Mouse (Mus musculus): Measurements from ENCODE around the gene Igflr1. TPM values are rescaled to one million over a fixed set of nuclear protein-coding genes. Genes with fewer than 3 reads are reported as not detected.
A peak's percentile ranks its signal among the peaks of the same experiment; 100 is the strongest.

The Igflr1 gene
- total RNA-seq, 2 experiments from 2014 or later = 0.50 to 0.77 TPM

DNA sequence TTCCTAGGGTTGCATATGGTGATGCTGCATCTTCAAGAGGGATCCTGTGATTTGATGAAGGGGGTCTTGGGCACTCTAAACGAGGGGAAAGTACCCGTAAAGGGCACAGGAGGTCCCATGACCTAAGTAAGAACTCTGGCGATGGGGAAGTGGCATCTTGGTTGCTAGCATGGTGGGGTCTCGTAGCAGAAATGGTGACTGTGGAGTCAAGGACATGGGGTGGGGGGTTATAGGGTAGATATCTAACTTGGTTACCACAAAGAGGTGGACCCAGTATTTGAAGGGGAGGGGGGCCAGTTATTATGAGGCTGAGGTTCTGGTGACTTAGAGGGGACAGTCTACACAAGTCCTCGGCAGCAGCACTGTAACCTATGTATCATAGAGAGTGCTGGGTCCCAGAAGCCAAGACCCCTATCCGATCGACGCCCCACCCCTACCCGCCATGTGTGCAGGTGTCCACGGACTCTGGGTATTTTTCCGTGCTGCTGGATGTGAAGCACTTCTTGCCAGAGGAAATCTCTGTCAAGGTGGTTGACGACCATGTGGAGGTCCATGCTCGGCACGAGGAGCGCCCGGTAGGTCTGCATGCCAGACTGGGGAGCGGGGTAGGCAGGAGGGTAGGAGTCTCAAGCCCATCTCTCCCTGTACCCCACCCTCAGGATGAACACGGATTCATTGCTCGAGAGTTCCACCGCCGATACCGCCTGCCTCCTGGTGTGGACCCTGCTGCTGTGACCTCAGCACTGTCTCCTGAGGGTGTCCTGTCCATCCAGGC is 11.2 kb upstream of the Igflr1 start:
- peak in 1 of 2 experiments; percentile 33 for DNase-seq

GRCm38 (mm10) chr7:30556894-30557536 is 8.2 kb upstream of the Igflr1 start:
- no peak for DNase-seq

- no peak for DNase-seq
These were observed 7.2 kb upstream of the Igflr1 start for GRCm38 (mm10) chr7:30557901-30558514.

DNA sequence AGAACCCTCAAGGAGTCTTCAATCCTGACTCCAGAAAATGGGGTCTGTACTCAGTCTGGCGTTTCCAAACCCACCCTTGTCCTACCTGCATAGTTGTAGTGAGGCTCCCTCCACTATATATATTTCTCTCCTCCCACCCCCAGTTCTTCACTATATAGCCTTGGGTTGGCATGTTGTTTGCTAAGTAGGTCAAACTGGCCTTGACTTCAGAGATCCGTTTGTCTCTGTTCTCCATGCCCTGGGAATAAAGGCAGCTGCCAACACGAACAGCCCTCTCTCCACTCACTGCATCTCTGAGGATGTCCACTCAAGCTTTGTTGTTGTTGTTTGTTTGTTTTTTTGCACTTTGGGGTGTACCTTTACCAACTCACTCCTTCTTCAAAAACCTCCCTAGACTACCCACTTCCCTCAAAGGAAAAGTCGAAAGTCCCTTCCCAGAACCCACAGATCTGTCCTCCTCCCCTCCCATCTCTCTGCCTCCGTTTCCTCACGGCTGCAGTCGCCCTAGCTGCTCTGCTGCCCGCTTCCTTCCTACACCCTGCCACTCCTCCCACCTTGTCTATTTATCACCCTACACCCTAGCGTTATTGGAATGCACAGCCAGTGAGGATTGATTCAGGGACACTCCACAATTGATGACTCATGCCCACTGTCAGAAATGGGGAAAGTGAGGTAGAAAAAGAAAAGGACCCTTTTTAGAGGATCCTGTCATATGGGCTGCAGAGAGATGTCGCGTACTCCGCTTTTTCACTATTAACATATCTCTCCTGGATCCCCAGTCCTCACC is 6.4 kb upstream of the Igflr1 start:
- DNase-seq = no peak

DNA sequence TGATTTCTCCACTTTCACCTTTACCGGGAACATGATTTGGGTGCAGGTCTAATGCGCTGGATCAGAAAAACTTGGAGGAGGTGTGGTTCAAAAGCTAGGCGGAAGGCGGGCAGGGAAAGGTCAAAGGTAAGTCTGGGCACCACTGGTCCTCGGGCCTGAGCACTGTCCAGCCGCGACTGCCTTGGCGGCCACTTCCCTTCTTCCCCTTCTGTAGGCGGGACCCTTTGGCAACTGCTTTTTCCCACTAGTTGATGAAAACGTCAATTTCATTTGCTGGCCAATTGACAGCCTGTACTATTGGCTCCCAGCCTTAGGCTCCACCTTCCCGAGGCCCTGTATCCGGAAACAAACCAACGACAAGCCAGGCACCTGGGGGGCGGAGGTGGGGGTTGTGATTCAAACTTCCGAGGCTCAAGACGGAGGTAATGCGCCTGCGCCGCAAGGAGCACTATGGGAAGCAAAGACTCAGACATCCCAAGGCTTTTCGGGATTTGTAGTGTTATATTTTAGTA is 5.7 kb upstream of the Igflr1 start, which contains the start of gene Lin37:
TSS of gene Lin37 (minus strand) at position 396 of the 512 bp plus-strand sequence.
- peak; percentile 96 to 99 for DNase-seq

DNA sequence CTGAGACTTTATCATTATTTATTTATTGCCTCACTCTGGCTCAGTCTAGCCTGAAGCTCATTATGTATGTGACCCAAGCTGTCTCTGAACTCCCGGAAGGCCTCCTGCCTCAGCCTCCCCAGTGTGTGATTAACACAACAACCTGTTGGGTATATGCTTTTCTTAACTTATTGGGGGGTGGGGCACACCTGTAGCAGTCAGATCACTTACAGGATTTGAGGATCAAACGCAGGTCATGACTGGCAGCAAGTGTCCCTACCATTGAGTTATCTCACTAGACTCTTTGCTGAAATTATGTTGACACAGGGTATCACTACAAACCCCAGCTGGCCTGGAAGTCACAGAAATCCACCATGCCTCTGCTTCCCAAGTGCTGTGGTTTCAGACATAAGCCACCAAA is 4.9 kb upstream of the Igflr1 start:
- no peak for DNase-seq

DNA sequence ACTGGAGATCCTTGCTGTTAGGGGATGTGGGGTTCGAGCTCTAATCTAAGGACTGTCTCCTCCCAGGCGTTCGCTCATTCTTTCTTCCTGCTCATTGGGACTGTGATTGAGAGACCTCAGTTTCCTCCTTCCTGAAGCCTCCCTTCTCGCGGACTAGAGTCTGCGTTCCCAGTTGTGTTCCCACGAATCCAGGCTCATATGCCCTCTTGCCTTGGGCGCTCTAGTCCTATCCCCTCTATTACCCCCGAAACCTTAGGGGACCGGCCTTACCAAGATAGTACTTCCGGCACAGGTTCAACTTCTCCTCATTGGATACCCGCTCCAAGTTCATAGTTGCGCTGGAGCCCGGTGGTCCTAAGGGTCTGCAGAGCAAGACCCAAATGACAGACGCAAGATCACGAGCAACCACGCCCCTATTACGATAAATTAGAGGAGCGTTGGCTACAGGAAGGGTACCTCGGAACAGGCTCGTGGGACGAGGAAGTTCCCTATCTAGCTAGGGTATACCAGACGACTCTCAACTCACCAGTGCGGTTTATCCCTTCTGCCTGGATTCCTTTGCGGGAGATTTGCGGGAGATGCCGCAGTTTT is 2.6 kb upstream of the Igflr1 start:
- DNase-seq = no peak

DNA sequence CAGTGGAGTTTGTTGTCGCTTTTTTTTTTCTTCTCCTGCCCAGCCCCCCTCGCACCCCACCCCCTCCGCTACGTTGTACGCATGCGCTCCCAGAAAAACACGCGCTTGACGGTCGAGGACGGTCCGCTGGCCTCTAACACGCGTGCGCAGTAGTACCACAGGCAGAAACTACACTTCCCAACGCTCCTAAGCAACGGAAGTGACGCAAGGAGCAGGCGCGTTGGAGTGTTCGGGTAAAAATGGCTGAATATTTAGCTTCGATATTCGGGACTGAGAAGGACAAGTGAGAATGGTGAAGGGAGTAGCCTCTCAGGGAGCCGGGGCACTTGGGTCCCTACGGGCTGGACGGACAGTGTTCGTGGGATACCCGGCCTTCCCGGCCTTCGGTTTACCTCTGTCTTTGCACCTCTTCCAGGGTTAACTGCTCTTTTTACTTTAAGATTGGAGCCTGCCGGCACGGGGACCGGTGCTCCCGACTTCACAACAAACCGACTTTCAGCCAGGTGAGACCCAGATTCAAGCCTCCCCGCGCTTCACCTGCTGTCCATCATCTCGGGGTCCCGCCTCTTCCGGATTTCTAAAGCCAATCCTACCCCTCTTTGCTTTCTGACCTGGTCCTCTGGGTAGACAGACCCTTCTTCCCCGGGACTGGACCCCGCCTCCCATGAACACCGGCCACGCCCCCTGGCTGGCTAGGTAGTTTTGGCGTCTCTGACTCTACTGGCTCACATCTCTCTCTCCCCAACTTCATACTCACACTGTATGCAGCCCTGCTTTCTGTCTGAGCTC is 1.9 kb upstream of the Igflr1 start, which contains the start of the genes U2af1l4, Gm49396 and Psenen:
TSS of gene U2af1l4 (plus strand) at position 185 of the 789 bp plus-strand sequence.
TSS of gene Gm49396 (plus strand) at position 228 of the 789 bp plus-strand sequence.
TSS of gene Psenen (minus strand) at position 511 of the 789 bp plus-strand sequence.
- DNase-seq = peak; percentile 97 to 98

- no peak for DNase-seq
These were observed 1.3 kb upstream of the Igflr1 start for GRCm38 (mm10) chr7:30563906-30564280.

DNA sequence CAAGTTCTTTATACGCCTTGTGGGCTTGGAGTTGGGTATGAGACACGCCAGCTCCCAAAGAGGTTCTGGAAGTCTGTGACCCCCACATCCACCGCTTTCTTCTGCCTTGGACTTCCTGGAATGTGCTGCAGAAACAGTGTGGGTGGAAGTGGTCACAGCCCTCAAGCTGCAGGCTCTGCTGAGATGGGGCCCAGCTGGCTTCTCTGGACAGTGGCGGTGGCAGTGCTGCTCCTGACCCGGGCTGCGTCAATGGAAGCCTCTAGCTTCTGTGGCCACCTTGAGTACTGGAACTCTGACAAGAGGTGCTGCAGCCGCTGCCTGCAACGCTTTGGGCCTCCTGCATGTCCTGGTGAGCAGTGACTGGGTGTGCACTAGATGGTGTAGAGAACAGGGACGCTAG is 806 bp downstream of the Igflr1 start:
- no peak for DNase-seq

- no peak for DNase-seq
These were observed 2.3 kb downstream of the Igflr1 start for GRCm38 (mm10) chr7:30567555-30567954.

DNA sequence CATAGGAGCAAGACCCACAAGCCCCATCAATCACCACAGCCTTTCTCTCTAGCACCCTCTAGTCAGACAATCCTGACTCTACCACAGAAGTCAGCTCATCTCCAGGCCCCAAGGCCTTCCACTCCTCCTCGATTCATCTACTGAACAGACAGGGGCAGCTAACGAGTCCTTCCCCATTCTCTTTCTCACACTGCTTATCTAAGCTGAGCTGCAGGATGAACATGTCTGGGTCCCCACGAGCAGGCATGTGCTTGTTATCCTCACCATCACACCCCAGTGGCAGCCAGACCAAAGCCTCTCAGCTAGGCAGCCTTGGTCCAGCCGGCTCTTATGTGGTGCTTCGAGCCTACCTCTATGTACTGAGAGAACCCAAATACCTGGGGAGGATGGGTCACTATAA is 7.2 kb downstream of the Igflr1 start:
- DNase-seq = no peak

DNA sequence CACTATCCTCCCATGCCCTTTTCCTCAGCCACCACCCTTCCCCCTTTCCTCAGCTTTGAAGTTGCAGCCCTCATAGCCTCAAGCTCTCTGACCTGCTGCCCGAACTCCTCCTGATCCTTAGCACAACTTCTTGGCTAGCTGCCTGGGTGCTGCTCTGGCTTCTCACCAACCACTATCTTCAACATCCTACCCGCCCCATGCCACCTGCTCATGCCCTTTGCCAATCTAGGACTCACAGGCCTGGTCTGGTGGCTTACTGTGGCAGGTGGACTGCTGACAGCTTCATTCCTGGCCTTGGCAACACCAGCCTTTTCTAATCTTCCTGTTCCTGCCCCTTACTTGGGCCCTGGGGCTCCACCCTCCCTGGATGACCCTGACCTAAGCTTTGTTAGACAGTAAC is 7.7 kb downstream of the Igflr1 start:
- peak; percentile 69 to 75 for DNase-seq

GRCm38 (mm10) chr7:30579950-30580349 is 14.7 kb downstream of the Igflr1 start:
- DNase-seq = no peak

GRCm38 (mm10) chr7:30581547-30581946 is 16.3 kb downstream of the Igflr1 start:
- no peak for DNase-seq

- no peak for DNase-seq
These were observed 19.1 kb downstream of the Igflr1 start for GRCm38 (mm10) chr7:30584339-30584738.

DNA sequence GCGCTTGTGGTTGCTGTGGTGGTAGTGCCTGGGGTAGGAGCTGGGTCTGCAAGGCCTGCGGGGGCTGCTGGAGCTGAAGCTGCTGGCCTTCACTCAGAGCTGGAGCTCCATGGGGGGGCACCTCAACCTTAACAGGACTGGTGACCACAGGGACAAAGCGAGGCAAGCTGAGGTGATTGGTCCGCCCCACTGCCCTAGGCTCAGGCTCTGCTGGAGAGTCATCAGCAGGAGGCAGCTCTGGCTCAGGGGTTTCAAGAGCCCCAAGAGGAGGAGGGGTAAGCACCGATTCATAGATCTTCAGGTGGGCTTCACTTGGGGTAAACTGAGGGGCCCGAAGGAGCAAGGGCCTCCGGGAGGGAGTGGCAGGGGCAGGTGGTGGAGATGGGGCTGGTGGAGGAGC is 19.9 kb downstream of the Igflr1 start:
- no peak for DNase-seq

GRCm38 (mm10) chr7:30586455-30587020 is 21.3 kb downstream of the Igflr1 start:
- no peak for DNase-seq

DNA sequence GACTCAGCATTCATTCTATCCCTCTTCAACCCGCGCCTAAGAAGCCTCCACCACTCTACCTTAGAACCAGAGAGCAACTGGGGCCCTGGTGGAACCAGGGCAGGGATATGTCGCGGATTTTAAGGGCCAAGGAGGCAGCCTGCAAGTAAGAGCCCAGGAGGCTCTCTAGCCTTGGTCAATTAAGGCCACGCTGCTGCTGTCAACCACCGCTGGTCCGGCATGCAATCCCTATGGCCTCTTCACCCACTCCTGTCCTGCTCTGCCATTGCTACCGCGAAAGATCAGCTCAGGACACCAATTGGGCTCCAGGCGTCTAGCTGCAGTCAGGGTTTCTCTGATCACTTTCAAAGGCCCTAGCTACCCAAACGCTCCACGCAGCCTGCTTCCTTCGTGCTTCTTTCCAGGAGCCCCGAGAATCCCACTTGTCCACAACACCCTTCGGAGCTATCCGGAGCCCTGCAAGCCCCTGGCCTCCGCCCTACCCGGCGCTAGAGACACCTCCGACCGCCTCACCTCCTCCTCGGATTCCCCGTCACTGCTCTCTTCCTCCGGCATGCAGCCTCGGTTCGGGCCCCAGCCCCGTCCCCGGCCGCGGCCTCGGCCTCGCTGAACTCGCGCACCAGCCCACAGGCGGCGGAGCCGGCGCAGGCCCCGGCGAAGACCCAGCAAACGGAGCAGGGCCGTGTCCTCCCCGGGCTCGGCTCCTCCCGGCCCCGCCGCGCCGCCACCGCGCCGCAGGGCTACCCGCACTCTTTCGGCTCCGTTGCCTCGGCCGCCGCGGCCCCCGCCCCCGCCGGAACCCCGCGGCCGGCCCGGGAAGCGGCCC is 22.8 kb downstream of the Igflr1 start:
- peak in 1 of 2 experiments; percentile 66 for DNase-seq

Measured in heart, adult 18-20 months (tissue).